Mouse (Mus musculus): ENCODE measurements at regions not wholly inside any gene's neighbourhood (a gene's known extent, or its start where the extent isn't known, plus 50 kb on each side); places are given as distances from the start of the nearest gene placed in this dataset.
"Not testable (repeated sequence)": the region's sequence is repeated elsewhere in the genome, so short reads cannot be mapped to it uniquely, and the experiment has no call there.

DNA sequence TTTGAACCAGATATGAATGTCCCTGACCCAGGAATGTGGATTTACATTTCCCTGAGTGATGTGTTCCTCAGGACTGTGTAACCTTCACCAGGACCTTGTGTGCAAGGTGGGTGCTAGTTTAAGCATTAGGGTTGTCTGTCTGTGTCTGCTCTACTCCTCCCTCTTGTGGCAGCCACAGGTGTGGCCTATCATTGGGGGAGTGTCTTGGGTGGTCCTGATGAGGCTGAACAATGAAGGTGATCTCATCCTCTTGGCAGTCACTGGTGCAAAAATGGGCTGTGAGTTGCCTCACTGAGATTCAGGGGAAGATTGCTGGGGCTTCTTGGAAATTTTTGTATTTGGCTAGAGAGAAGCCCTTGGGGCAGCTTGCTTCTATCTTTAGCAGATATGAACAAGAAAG lies 179.4 kb upstream of the Ube2e1 start:
- H3K27ac ChIP-seq: no peak overlapping the region
- no peaks in the 10 kb centered on the region for H3K36me3 ChIP-seq
- H3K9me3 ChIP-seq: no peaks in the 10 kb centered on the region
- no peak overlapping the region for H3K4me2 ChIP-seq
- H3K9ac ChIP-seq: no peak overlapping the region
- no peak overlapping the region for H3K4me3 ChIP-seq
- H3K4me1 ChIP-seq: no peaks in the 10 kb centered on the region
- no peak for ATAC-seq (ENCODE audit: insufficient number of reproducible peaks, insufficient read depth, low FRiP score, low TSS enrichment, low read depth)
- no peaks in the 10 kb centered on the region for H3K27me3 ChIP-seq

DNA sequence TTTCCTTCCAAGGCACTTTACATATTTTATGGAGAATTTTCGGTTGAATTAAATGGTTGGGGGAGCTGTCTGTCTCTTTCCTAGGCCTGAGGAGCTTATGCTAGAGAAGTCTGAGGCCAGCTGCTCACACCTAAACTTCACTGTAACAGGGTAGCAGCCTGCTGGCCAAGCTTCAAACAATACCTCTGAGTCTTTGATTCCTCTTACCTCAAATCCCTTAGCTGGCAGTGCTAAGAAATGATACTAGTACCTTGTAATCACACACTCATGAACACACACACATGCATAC lies 176.6 kb upstream of the Ube2e1 start:
- H3K4me3 ChIP-seq: no peak overlapping the region
- H3K9ac ChIP-seq: no peak overlapping the region
- ATAC-seq (ENCODE audit: insufficient number of reproducible peaks, insufficient read depth, low FRiP score, low TSS enrichment, low read depth): no peak
- WGBS: 56% methylated on average over 1 of the region's 1 CpGs
- no peaks in the 10 kb centered on the region for H3K27me3 ChIP-seq
- no peaks in the 10 kb centered on the region for H3K4me1 ChIP-seq
- H3K27ac ChIP-seq: no peak overlapping the region
- no peaks in the 10 kb centered on the region for H3K9me3 ChIP-seq
- no peak overlapping the region for H3K4me2 ChIP-seq
- no peaks in the 10 kb centered on the region for H3K36me3 ChIP-seq

DNA sequence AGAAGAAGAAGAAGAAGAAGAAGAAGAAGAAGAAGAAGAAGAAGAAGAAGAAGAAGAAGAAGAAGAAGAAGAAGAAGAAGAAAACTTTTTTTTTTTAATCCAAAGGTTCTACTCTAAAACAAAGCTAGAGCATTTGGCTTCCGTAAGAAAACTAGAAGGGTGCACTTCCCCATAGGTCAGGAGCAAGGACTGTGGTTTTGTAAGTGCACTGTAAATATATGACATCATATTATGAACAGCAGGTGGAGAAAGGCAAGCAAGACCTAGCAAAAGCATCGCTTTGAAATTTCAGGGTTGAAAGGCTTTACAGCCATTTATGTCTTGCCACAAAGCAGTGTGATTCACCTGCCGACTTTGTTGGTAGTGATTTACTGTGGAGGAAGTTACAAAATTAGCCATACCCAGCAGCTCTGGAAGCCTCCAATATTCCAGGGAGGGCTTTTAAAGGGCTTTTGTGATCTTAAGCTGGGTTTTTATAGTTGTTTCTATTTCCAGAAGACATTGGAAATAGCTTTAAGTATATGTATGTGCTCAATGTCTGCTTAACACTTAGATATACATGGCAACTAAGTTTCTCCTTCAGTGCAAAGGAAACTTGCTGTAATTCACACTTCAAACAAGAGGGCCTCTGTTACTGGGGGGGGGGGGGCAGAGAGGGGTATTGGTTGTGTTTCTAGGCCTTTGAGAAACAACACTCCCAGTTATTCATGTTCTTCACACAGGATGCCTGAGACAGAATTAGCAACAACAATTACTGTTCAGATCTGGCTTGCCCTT lies 176.1 kb upstream of the Ube2e1 start:
- Histone ChIP-seq H3K4me3 (no peak overlapping the region), H3K27ac (no peak overlapping the region), H3K4me1 (no peaks in the 10 kb centered on the region), H3K27me3 (no peaks in the 10 kb centered on the region), H3K36me3 (no peaks in the 10 kb centered on the region), H3K4me2 (no peak overlapping the region), H3K9ac (no peak overlapping the region), H3K9me3 (no peaks in the 10 kb centered on the region)
- no peak for ATAC-seq (ENCODE audit: insufficient number of reproducible peaks, insufficient read depth, low FRiP score, low TSS enrichment, low read depth)
- whole genome bisulfite sequencing: 78% methylated on average over 3 of the region's 3 CpGs

DNA sequence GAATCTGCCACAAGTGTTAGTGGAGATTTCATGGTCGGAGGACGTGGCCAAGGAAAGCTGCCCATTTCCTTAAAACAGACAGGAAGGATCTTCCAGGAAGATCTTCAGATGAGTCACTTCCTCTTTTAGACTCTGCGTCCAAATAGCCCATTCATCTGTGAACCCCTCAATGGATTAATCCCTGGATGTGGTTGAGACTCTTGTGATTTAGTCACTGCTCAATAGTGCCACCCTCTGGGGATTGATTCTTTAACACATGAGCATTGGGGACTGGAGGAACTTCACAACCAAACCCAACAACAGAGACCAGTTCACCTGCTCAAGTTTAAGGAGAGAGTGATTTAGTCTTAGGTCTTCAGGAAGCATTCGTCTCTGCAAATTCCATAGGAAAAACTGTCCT lies 174.5 kb upstream of the Ube2e1 start:
- Histone ChIP-seq H3K36me3 (no peaks in the 10 kb centered on the region), H3K27me3 (no peaks in the 10 kb centered on the region), H3K9ac (no peak overlapping the region), H3K27ac (no peak overlapping the region), H3K4me1 (no peaks in the 10 kb centered on the region), H3K4me3 (no peak overlapping the region), H3K4me2 (no peak overlapping the region), H3K9me3 (no peaks in the 10 kb centered on the region)
- WGBS: 63% methylated on average over 4 of the region's 4 CpGs
- ATAC-seq (ENCODE audit: insufficient number of reproducible peaks, insufficient read depth, low FRiP score, low TSS enrichment, low read depth): no peak

DNA sequence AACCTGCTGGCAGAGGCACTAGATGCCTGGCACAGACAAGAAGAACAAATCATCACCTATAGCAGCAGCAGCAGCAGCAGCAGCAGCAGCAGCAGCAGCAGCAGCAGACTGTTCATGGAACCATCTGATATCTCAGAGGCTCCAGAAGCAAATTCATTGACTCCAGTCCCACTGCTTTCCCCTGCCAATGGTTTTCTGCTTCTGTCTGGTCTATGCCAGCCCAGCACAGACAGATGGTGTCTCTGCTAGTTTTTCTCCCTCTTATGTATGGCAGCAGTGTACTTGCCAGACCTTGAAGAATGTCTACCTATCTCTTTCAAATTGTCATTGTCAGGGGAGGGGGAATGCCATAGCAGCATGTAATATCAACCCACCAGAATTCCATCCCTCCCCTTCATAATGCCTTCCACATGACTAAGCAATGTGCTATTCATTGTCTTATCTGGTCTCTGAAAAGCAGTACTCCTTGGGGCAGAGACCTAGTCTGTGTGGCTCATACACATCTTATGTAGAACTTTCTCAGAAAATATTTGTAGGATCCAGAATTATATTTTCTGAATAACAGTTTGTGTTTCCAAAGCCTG lies 168.7 kb upstream of the Ube2e1 start:
- ATAC-seq (ENCODE audit: insufficient number of reproducible peaks, insufficient read depth, low FRiP score, low TSS enrichment, low read depth): no peak
- Histone ChIP-seq H3K4me2 (no peak overlapping the region), H3K4me3 (no peak overlapping the region), H3K4me1 (no peaks in the 10 kb centered on the region), H3K9me3 (no peaks in the 10 kb centered on the region), H3K9ac (no peak overlapping the region), H3K36me3 (no peaks in the 10 kb centered on the region), H3K27ac (no peak overlapping the region), H3K27me3 (no peaks in the 10 kb centered on the region)

DNA sequence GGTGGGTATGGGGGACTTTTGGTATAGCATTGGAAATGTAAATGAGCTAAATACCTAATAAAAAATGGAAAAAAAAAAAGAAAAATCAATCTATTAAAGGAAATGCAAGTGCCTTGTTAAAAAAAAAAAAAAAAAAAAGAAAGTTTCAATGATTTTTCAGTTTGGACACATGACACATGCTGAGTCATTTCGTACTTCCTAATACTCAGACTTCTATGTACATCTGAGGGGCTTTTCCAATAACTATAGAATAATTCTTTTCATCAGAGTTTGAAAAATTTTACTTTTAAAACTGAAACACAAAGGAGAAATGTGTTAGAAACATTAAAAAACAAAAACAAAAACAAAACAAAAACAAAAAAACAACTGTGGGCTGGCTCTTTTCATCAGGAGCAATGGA lies 162.4 kb upstream of the Ube2e1 start:
- Histone ChIP-seq H3K27ac (no peak overlapping the region), H3K9me3 (no peaks in the 10 kb centered on the region), H3K4me3 (no peak overlapping the region), H3K9ac (no peak overlapping the region), H3K36me3 (no peaks in the 10 kb centered on the region), H3K4me1 (no peaks in the 10 kb centered on the region), H3K4me2 (no peak overlapping the region), H3K27me3 (no peaks in the 10 kb centered on the region)
- WGBS: 81% methylated on average over 1 of the region's 1 CpGs
- no peak for ATAC-seq (ENCODE audit: insufficient number of reproducible peaks, insufficient read depth, low FRiP score, low TSS enrichment, low read depth)

DNA sequence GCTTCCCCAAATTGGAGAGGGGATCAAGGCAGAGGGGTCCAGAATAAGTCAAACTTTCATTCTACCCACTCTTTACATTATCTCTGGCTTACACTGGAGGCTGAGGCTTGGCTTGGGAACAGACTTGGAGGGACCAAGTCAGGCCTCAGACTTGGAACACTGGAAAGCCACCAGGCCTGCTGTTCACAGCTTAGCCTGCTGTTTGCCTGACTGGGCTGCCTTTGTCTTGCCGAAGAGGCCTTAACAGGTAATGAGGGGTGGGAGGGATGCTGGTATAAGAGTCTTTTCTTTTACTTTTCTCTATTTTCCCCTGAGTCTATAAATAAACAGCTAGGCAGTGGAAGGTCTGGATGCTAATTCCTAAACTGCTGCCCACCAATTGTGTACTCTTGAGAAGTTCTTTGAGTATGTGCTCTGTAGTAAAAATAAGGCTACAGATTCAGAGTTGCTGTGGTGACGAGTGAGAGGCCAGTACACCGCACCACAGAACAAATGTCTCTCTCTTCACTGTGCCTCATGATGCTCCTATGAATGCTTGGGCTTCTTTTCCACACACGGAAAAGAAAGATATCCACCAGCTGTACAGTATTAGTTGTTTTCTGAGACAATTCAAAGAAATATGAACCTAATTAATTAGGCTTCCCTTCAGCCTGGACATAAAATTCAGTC lies 154.6 kb upstream of the Ube2e1 start:
- Histone ChIP-seq H3K4me1 (no peaks in the 10 kb centered on the region), H3K36me3 (no peaks in the 10 kb centered on the region), H3K27me3 (no peaks in the 10 kb centered on the region), H3K9me3 (no peaks in the 10 kb centered on the region), H3K4me3 (no peak overlapping the region), H3K9ac (no peak overlapping the region), H3K27ac (no peak overlapping the region), H3K4me2 (no peak overlapping the region)
- ATAC-seq (ENCODE audit: insufficient number of reproducible peaks, insufficient read depth, low FRiP score, low TSS enrichment, low read depth): no peak
- WGBS: 58% methylated on average over 4 of the region's 4 CpGs

DNA sequence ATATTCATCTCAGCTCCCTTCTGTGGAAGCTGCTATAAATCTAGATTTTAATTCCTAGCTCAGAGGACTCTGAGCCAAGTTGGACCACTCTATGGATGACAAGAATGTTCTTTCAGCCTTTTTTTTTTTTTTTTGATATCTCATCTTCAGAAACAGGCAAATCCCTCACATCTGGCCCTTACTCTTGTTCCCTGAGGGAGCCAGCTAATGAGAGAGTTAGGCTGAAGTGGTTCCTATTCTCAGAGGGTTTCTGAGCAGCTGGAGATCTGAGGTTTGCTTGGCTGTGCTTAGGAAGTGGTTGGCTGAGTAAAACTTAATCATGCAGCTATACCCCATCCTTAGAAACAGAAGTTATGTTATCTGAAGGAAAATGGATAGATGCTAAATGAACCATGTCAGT lies 153.9 kb upstream of the Ube2e1 start:
- H3K36me3 ChIP-seq: no peaks in the 10 kb centered on the region

DNA sequence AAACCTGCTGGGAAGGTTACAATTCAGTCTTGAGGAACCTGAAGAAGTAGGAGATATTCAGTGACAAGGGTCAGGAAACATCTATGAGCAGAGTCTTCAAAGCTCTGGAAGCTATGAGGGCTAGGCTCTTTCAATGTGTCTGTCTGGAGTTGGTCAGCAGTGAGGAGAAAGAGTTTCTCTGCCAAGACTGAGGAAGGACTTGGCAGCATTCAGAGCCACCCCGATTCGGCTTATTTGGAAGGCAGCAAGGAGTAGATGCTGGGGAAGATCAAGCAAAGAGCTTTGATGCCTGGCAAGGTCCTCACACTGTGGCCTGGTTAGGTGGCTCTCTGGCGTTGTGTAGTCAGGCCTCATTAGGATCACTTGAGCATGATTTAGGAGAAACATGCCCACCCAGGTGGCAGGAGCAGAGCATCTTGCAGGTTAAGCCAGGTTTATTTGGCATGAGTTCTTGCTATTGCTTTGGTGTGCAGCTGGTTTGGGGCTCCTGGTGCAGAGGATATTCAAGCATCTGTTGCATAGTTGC lies 145.2 kb upstream of the Ube2e1 start:
- no peak overlapping the region for H3K4me3 ChIP-seq
- no peak overlapping the region for H3K4me2 ChIP-seq
- H3K36me3 ChIP-seq: no peaks in the 10 kb centered on the region
- no peak overlapping the region for H3K27ac ChIP-seq
- ATAC-seq (ENCODE audit: insufficient number of reproducible peaks, insufficient read depth, low FRiP score, low TSS enrichment, low read depth): no peak
- H3K4me1 ChIP-seq: no peaks in the 10 kb centered on the region
- no peaks in the 10 kb centered on the region for H3K27me3 ChIP-seq
- H3K9ac ChIP-seq: no peak overlapping the region
- no peaks in the 10 kb centered on the region for H3K9me3 ChIP-seq
- 80% methylated on average over 3 of the region's 3 CpGs for WGBS

More for the DNA sequence above, 153.9 kb upstream of the Ube2e1 start:
- Histone ChIP-seq H3K27me3 (no peaks in the 10 kb centered on the region), H3K4me1 (no peaks in the 10 kb centered on the region), H3K9me3 (no peaks in the 10 kb centered on the region), H3K9ac (no peak overlapping the region), H3K4me2 (no peak overlapping the region), H3K27ac (no peak overlapping the region), H3K4me3 (no peak overlapping the region)
- no peak for ATAC-seq (ENCODE audit: insufficient number of reproducible peaks, insufficient read depth, low FRiP score, low TSS enrichment, low read depth)

DNA sequence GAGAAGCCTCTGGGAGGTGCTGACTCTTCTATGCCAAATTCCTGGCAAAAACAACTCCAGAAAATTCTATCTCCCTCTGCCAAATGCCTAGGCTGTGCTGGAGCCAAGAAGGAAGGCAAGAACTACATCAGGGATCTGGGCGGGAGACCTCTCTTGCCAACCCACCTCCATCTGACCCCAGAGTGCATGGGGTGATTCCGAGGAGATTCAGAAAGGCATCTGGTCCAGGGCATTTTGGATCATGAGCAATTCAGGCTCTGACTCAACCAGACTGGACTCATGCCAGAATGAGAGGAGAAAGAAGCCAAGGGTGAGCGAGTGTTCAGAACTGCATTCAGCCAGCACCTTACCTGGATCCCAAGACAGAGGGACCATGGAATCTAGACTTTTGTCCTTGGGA lies 137.0 kb upstream of the Ube2e1 start:
- H3K36me3 ChIP-seq: no peaks in the 10 kb centered on the region
- no peaks in the 10 kb centered on the region for H3K27me3 ChIP-seq
- H3K9me3 ChIP-seq: no peaks in the 10 kb centered on the region
- 77% methylated on average over 3 of the region's 3 CpGs for WGBS
- ATAC-seq (ENCODE audit: insufficient number of reproducible peaks, insufficient read depth, low FRiP score, low TSS enrichment, low read depth): no peak
- no peak overlapping the region for H3K27ac ChIP-seq
- no peaks in the 10 kb centered on the region for H3K4me1 ChIP-seq
- H3K4me3 ChIP-seq: no peak overlapping the region
- H3K4me2 ChIP-seq: no peak overlapping the region
- no peak overlapping the region for H3K9ac ChIP-seq

DNA sequence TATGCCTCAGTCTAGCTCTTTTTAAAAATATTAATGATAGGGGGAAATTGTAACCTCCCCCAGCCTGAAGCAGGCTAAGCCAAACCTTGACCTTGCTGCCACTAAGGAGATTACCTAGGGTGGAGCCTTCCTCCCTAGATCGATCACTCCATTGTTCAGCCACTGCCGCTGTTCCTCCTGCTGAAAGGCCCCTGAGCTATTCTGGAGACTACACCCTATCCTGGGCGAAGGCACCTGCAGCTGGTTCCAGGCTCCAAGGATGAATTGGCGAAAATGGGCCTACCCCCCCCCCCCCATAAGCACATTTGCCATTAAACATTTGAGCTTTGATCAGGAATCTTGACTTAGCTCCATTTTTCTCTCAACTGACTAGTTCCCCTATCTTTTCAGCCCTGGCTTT lies 135.2 kb upstream of the Ube2e1 start:
- H3K4me3 ChIP-seq; H3K4me2 ChIP-seq; H3K9ac ChIP-seq; H3K4me1 ChIP-seq; ATAC-seq (ENCODE audit: insufficient number of reproducible peaks, insufficient read depth, low FRiP score, low TSS enrichment, low read depth); H3K27ac ChIP-seq; H3K27me3 ChIP-seq; H3K9me3 ChIP-seq; H3K36me3 ChIP-seq: not testable (repeated sequence)
- WGBS: 75% methylated on average over 4 of the region's 4 CpGs

DNA sequence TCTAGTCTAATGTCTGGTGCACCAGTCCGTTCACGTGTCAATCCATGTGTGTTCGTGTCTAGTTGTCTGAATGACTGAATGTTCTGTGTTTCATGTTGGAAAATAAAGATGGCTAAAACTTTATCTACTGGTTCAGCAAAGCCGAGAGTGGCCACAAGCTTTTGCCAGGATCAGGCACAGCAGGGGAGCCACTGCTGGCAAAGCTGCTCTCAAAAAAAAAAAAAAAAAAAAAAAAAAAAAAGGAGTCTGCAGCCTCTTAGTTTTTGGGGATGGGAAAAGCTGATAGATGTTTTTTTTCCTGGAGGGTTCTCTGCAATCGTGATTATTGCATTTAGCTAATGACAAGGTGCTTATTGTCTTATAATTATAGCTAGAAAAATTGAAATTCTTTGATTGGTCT lies 132.5 kb upstream of the Ube2e1 start:
- H3K27ac ChIP-seq; H3K9ac ChIP-seq; ATAC-seq (ENCODE audit: insufficient number of reproducible peaks, insufficient read depth, low FRiP score, low TSS enrichment, low read depth); H3K27me3 ChIP-seq; H3K36me3 ChIP-seq; H3K4me1 ChIP-seq; H3K9me3 ChIP-seq; H3K4me3 ChIP-seq: not testable (repeated sequence)
- 0 out of 2 replicates have a peak overlapping the region, but pooled peaks have one; percentile 21 for H3K4me2 ChIP-seq
- 20% methylated on average over 5 of the region's 5 CpGs for WGBS

Measured in embryonic facial prominence, embryonic 13.5 days (tissue).